Mouse (Mus musculus) limb, embryonic 10.5 days (tissue): Measurements from ENCODE around the gene Apol10a. TPM values are rescaled to one million over a fixed set of nuclear protein-coding genes. Genes with fewer than 3 reads are reported as not detected.
"Not testable (repeated sequence)": the region's sequence is repeated elsewhere in the genome, so short reads cannot be mapped to it uniquely, and the experiment has no call there.

Experiments
- DNase-seq: peaks from one replicate; pipeline ENCODE4 v3.0.0-alpha.2; 2017; ENCODE audit warnings: low spot score
- H3K27ac ChIP-seq: fragments of 300-500 bp; sonication (generic); 2 replicates; pipeline ENCODE4 v1.5.1; 2016; ENCODE audit warnings: mild to moderate bottlenecking
- H3K27me3 ChIP-seq: fragments of 300-500 bp; sonication (generic); 2 replicates; pipeline ENCODE4 v1.6.1; 2016; ENCODE audit warnings: low read depth, mild to moderate bottlenecking; ENCODE audit not compliant: poor library complexity, severe bottlenecking
- H3K36me3 ChIP-seq: fragments of 300-500 bp; sonication (generic); 2 replicates; pipeline ENCODE4 v1.6.1; 2016; ENCODE audit warnings: mild to moderate bottlenecking, moderate library complexity
- H3K4me1 ChIP-seq: fragments of 300-500 bp; sonication (generic); 2 replicates; pipeline ENCODE4 v1.6.1; 2016
- H3K4me3 ChIP-seq: fragments of 300-500 bp; sonication (generic); 2 replicates; pipeline ENCODE4 v1.5.1; 2016; ENCODE audit warnings: mild to moderate bottlenecking, moderate library complexity
- H3K9me3 ChIP-seq: fragments of 300-500 bp; sonication (generic); replicated peaks from 2 replicates; pipeline ENCODE4 v1.6.1; 2016; ENCODE audit warnings: mild to moderate bottlenecking
- WGBS: fragments of 180-500 bp; shearing (Covaris S2); methylation state at CpG from one replicate; pipeline ENCODE4 v1.1.7; 2016; 5-methylcytosine and 5-hydroxymethylcytosine counted together
- polyA plus RNA-seq: library from polyadenylated mRNA; unstranded; fragments of >200 nt; fragmentation: Nextera tagmentation; extraction: Ambion mirVana; gene quantifications from 2 replicates; pipeline ENCODE4 v1.2.1, GENCODE M21; 2016

Apol10a gene
- polyA plus RNA-seq: not detected in 2 replicates

DNA sequence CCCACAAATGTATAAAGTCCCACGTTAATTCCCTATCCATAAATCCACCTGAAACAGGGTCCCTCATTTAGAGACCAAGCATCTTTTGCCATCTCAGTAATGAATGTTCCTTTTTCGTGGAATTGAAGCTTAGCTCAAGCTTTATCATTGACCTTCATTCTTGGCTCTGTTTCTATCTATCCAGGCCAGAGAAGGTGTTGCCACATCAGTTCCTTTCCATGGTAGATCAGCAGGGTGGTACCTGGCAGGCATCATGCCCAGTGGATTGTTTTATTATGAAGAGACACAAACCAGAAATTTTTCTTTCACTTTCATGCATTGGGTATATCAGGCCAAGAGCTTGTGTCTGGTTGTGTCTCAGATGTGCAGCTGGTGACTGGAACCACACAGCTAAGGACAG lies at the start of gene Apol10a:
Apol10a (plus strand) TSS at position 355 of the 400 bp plus-strand sequence.
- not testable (repeated sequence) for H3K9me3 ChIP-seq, H3K4me3 ChIP-seq, H3K27me3 ChIP-seq, H3K27ac ChIP-seq, H3K4me1 ChIP-seq, H3K36me3 ChIP-seq, DNase-seq
- WGBS: 88% methylated on average over 2 of the region's 2 CpGs

DNA sequence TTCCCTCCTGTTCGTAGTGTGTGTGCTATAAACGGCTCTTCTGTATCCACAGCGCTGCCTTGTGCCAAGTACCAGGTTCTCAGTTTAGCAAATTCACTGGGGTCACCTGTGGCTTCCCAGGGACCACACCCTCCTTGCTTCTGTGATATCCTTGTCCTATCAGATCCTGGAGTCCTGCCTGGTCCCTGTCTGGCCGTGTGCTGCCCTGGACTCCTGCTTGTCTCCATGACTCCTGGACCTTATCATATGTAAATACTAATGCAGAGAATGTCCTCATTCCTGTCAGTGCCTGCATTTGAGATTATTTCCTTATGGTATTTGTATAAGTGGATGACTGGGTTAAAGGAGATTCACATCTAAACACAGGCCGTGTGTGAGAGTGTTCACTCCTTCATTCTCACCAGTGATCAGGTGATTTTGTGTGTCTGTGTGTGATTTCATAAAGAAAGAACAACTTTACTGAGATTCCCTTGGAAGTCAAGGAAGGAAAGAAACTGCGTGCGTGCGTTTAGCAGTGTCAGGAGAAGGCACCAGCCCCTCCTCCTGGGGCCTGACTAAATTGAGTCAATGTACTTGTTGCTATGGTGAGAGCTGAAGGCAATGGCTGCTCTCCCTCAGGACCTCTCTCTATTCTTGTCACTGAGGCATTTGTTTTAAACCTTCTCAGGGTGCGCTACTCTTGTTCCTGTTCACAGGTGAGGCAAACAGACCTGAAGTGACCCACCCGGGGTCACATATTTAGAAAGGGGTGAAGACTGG lies 48.0 kb upstream of the Apol10a start:
- not testable (repeated sequence) for H3K36me3 ChIP-seq, H3K4me1 ChIP-seq, H3K4me3 ChIP-seq, H3K27me3 ChIP-seq, DNase-seq, H3K27ac ChIP-seq, H3K9me3 ChIP-seq
- WGBS: 85% methylated on average over 9 of the region's 10 CpGs

DNA sequence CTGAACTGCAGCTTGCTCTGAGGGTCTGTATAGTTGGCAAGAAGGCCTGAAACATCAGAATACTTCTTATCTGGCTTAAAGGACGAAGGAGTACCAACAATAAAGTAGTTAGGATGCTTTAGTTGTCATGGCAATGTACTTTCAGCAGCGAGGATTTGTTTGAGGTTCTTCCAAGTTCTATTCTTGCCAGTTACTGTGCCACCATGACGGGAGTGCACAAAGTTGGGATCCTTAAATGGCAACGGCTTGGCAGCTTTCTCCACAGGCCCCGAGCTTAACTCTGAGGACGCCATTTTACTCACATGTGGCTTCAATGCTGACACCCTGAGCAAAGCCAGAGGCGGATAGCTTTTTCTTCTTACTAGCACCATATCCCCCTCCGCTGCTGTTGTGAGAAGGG lies 32.1 kb upstream of the Apol10a start:
- not testable (repeated sequence) for H3K27ac ChIP-seq, H3K27me3 ChIP-seq, H3K4me1 ChIP-seq, H3K9me3 ChIP-seq, H3K36me3 ChIP-seq, H3K4me3 ChIP-seq, DNase-seq
- 90% methylated on average over 8 of the region's 8 CpGs for WGBS

DNA sequence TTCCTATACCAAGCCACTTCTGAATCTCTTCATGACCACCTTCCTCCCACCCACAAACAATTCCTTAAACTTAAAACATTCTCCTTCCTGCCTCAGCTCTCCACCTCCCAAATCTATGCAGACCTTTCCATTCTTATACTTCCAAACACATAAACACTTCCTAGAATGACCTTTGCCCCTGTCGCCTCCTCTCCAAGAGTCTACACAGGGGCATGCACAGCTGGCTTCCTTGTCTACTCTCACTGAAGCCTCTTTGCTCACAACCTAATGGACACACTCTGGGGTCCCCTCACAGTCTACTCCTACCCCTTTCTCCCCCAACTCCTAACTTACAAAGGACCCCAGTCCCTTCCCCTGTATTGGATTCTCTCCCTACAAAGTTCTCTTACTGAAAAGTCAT lies 31.2 kb upstream of the Apol10a start:
- H3K4me3 ChIP-seq, H3K36me3 ChIP-seq, H3K4me1 ChIP-seq, H3K27me3 ChIP-seq, H3K9me3 ChIP-seq, H3K27ac ChIP-seq, DNase-seq: not testable (repeated sequence)
- 88% methylated on average over 1 of the region's 1 CpGs for WGBS

DNA sequence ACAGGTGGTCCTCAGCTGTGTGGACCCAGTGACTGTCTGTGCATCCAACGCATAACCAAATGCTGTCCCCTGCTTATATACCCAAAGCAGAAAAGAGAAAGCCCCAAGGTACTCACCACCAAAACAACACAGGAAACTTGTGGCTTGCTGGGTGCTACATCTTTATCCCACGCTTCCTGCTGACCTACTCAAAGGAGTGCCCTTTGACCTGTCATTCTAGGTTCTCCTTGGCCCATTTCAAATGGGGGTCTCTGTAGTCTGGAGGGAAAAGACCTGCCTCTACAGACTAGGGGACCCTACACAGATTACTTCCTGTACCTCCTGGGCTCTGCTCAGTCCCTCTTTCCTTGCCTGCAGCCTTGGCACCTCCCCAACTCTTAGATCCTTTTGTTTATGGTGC lies 29.5 kb upstream of the Apol10a start, which contains the start of gene Apol7b:
Apol7b (minus strand) TSS at position 101 of the 400 bp plus-strand sequence.
- H3K27ac ChIP-seq, H3K36me3 ChIP-seq, DNase-seq, H3K9me3 ChIP-seq, H3K4me1 ChIP-seq, H3K4me3 ChIP-seq, H3K27me3 ChIP-seq: not testable (repeated sequence)
- WGBS: 94% methylated on average over 2 of the region's 2 CpGs

DNA sequence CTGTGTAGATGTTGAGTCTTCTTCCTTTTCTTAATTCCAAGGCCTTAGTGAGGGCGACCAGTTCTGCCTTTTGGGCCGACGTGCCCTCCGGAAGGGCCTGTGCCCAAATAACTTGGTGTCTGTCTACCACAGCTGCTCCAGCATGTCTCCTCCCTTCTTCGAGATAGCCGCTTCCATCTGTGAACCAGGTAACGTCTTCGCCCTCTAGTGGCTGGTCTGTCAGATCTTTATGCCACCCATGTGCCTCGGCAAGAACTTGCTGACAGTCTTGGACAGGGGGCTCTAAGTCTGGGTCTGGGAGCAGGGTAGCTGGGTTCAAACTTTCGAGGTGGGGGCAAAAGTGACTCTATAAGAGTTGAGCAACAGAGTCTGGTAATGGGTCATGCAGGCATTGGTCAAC lies 26.9 kb upstream of the Apol10a start:
- peak; percentile 29 for DNase-seq
- 56% methylated on average over 10 of the region's 10 CpGs for WGBS
- H3K9me3 ChIP-seq, H3K27ac ChIP-seq, H3K4me1 ChIP-seq, H3K27me3 ChIP-seq, H3K4me3 ChIP-seq, H3K36me3 ChIP-seq: not testable (repeated sequence)

DNA sequence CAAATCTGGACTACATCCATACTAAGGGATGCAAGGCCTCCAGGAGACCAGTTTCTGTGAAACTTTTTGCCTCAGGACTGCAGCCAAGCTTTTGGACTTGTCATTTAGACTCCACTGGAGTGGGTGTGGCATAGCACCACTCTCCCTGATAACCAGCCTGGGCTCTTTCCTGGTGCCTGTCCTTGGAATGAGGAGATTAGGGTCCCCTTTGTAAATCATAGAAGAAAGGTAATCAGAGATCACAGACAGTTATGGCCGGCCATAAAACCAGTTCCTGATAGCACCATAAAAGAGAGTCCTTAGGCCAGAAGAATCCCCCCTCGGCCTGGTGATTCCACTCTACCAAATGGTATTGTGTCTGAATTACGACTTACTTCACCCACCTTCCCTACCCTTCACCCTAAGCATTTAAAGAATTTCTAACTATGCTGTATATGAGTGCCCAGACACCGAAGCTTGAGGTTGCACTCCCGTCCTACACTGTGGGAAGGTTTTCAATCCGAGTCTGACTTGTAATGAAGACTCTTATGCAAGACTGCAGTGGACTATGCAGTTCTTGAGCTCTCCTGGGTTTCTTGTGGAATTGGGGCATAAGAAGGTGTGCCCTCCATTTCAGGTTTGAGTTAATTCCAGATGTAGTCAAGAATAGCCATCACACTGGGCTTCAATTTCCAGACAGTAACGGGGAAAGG lies 2.0 kb upstream of the Apol10a start:
- not testable (repeated sequence) for H3K4me3 ChIP-seq, H3K4me1 ChIP-seq, H3K9me3 ChIP-seq, H3K27ac ChIP-seq, H3K36me3 ChIP-seq, H3K27me3 ChIP-seq, DNase-seq
- 48% methylated on average over 7 of the region's 7 CpGs for WGBS

DNA sequence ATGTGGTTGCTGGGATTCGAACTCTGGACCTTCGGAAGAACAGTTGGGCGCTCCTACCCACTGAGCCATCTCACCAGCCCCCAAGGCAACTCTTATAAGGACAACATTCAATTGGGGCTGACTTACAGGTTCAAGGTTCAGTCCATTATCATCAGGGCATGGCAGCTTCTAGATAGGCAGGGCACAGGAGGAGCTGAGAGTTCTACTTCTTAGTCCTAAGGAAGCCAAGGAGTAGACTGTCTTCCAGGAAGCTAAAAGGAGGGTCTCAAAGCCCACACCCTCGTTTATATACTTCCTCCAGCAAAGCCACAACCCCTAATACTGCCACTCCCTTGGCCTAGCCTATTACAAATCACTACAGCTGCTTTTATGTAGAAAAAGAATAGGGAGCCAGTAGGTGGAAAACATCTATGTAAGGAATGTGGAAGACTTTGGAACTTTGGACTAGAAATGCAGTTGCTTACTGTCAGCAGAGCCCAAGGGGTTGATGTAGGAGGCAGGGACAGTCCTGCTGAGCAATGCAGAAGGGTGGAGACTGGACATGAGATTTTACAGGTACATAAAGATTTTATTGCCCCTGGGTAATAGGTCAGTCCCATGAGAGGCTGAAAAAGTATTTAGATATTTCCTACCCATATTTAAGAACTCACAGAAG lies 5.4 kb downstream of the Apol10a start:
- H3K27me3 ChIP-seq: no peaks in the 10 kb centered on the region
- no peaks in the 10 kb centered on the region for H3K36me3 ChIP-seq
- H3K4me1 ChIP-seq: 0 out of 2 replicates have a peak, but pooled peaks cover 4% of the 10 kb centered on the region
- H3K9me3 ChIP-seq: no peaks in the 10 kb centered on the region
- DNase-seq: no peak
- H3K27ac ChIP-seq: no peak overlapping the region
- H3K4me3 ChIP-seq: no peak overlapping the region
- WGBS: 86% methylated on average over 4 of the region's 4 CpGs

DNA sequence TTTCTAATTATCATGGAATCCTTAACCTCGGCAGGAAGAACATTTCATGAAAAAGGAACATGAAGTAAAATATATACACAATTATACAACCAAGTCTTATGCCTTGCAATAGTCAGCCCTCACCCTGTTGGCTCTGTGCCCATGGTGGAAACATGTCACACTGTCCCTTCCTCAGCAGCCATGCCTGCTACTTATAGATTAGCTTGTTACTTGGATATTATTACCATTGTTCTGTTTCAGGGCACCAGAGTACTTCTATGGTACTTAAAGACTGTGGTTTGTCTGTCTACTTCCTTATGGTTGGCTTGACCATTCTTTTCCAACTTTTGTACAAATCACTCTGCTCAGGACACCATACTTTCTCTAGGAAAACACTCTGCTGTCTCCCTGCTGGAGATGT lies 16.3 kb downstream of the Apol10a start:
- H3K4me1 ChIP-seq, H3K27ac ChIP-seq, DNase-seq, H3K36me3 ChIP-seq, H3K27me3 ChIP-seq, H3K9me3 ChIP-seq, H3K4me3 ChIP-seq: not testable (repeated sequence)
- WGBS: no CpG with 5 or more reads among the region's 1 CpGs

DNA sequence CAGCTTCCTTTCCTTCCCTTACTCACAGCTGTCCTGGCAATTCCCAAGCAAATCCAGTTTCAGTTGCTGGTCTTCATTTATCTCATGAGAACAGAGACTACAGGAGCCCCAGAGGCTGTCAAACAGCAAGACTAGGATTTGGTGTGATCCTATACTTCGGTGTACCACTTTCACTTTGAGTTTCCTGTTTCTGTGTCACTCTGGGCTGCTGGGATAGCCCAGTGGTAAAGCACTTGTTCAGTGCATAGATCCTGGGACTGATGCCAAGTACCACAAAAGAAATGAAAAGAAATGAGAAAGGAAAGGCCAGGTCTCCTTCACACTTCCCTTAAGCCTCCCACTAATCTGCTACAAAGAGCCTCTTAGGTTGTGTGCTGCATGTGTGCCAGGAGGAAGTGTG lies 17.8 kb downstream of the Apol10a start:
- H3K36me3 ChIP-seq, H3K27ac ChIP-seq, H3K27me3 ChIP-seq, H3K4me1 ChIP-seq, H3K4me3 ChIP-seq, DNase-seq, H3K9me3 ChIP-seq: not testable (repeated sequence)
- 87% methylated on average over 1 of the region's 1 CpGs for WGBS

DNA sequence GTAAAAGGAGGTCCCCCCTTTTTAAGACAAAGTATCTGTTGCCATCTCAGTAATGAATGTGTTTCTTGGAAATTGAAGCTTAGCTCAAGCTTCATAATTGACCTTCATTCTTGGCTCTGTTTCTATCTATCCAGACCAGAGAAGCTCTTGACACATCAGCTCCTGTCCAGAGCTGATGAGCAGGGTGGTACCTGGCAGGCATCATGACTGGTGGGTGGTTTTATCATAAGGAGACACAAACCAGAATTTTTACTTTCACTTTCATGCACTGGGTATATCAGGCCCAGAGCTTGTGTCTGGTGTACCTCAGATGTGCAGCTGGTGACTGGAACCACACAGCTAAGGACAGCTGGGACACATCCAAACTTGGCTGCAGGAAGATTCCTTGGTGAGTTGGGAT lies 31.1 kb downstream of the Apol10a start, which contains the start of gene Apol11a:
Apol11a (plus strand) TSS at position 306 of the 400 bp plus-strand sequence.
- not testable (repeated sequence) for H3K9me3 ChIP-seq, H3K27ac ChIP-seq, H3K36me3 ChIP-seq, H3K4me1 ChIP-seq, H3K27me3 ChIP-seq, H3K4me3 ChIP-seq, DNase-seq

DNA sequence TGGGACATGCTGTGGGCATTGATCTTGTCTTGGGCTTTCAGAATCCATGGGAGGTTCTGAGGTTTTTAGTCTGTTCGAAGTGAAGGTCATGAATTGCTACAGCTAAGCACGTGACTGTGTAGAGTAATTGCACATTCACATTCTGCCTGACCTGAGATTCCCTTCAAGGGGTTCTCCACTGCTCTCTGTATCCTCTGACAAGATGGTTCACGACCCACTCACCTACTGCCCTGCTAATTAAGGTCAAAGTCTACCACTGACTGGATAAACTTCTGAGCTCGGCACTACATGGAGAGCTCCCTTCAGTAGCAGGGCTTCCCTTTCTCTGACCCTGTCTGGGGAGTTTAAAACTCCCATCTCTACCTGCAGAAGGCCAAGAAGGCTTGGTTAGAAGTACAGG lies 43.7 kb downstream of the Apol10a start:
- not testable (repeated sequence) for H3K4me1 ChIP-seq, H3K27ac ChIP-seq, H3K9me3 ChIP-seq, H3K27me3 ChIP-seq, H3K4me3 ChIP-seq, H3K36me3 ChIP-seq, DNase-seq
- 74% methylated on average over 4 of the region's 4 CpGs for WGBS

DNA sequence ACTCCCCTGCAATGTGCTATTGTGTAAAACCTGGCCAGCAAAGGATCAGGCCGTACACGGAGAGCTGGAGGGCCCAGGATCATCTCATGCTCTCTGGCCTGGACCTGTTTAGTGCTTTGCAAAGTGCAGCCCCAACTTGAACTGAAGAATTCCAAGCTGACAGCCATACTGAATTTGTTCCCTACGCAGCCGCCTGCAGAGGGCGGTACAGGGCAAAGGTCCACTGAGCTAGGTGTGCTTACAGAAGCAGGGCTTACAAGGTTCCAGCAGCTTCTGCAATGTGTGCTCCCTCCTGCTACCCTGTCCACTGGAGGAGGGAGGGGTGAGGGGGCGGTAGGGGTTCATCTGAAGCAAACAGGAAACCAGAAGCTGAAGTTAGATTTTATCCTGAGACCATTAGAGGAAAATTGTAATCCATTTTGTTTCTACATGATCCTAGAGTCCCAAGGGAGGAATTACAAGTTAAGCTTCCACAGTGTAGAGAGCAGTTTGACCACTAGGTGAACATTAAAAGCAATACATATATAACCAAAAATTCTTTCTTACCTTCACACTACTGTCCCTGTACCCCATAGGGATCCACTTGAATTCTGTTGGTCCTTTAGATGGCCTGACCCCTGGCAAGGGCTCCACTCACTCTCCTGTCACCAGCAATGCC lies 46.5 kb downstream of the Apol10a start:
- H3K4me1 ChIP-seq, H3K27me3 ChIP-seq: not testable (repeated sequence)
- WGBS: 13% methylated on average over 6 of the region's 6 CpGs

More for the DNA sequence above, 46.5 kb downstream of the Apol10a start:
- H3K4me3 ChIP-seq, H3K9me3 ChIP-seq, H3K27ac ChIP-seq, H3K36me3 ChIP-seq: not testable (repeated sequence)
- peak; percentile 55 for DNase-seq
